Mouse (Mus musculus) limb, embryonic 12.5 days (tissue): ENCODE data around the gene Cited1. TPM values are rescaled to one million over a fixed set of nuclear protein-coding genes. Genes with fewer than 3 reads are reported as not detected.
"Not testable (repeated sequence)": the region's sequence is repeated elsewhere in the genome, so short reads cannot be mapped to it uniquely, and the experiment has no call there.

Source experiments
- ATAC-seq: fragments of 200-750 bp; cut with Nextera tagmentation; 2 replicates; pipeline ENCODE4 v1.8.0; 2017; ENCODE audit warnings: low read depth, moderate TSS enrichment; ENCODE audit not compliant: insufficient number of reproducible peaks, insufficient read depth, low FRiP score, low TSS enrichment
- H3K27ac ChIP-seq: fragments of 300-500 bp; sonication (generic); 2 replicates; pipeline ENCODE4 v1.5.1; 2016; ENCODE audit warnings: mild to moderate bottlenecking, moderate library complexity
- H3K27me3 ChIP-seq: fragments of 300-500 bp; sonication (generic); 2 replicates; pipeline ENCODE4 v1.6.1; 2016; ENCODE audit warnings: mild to moderate bottlenecking, moderate library complexity
- H3K36me3 ChIP-seq: fragments of 300-500 bp; sonication (generic); 2 replicates; pipeline ENCODE4 v1.6.1; 2016; ENCODE audit warnings: mild to moderate bottlenecking, moderate library complexity
- H3K4me1 ChIP-seq: fragments of 300-500 bp; sonication (generic); replicated peaks from 2 replicates; pipeline ENCODE4 v1.6.1; 2016
- H3K4me2 ChIP-seq: fragments of 300-500 bp; sonication (generic); 2 replicates; pipeline ENCODE4 v1.6.1; 2016; ENCODE audit warnings: mild to moderate bottlenecking, moderate library complexity
- H3K4me3 ChIP-seq: fragments of 300-500 bp; sonication (generic); replicated peaks from 2 replicates; pipeline ENCODE4 v1.5.1; 2016; ENCODE audit warnings: mild to moderate bottlenecking
- H3K9ac ChIP-seq: fragments of 300-500 bp; sonication (generic); replicated peaks from 2 replicates; pipeline ENCODE4 v1.6.1; 2016; ENCODE audit warnings: mild to moderate bottlenecking, moderate library complexity
- H3K9me3 ChIP-seq: fragments of 300-500 bp; sonication (generic); 2 replicates; pipeline ENCODE4 v1.6.1; 2016; ENCODE audit warnings: mild to moderate bottlenecking, moderate library complexity
- WGBS: fragments of 180-500 bp; shearing (Covaris S2); methylation state at CpG from one replicate; pipeline ENCODE4 v1.1.7; 2016; 5-methylcytosine and 5-hydroxymethylcytosine counted together
- microRNA-seq: library from miRNA; unstranded; fragments of <30 nt; microRNA quantifications from one replicate; pipeline ENCODE4, GENCODE M21; 2017
- polyA plus RNA-seq: library from polyadenylated mRNA; unstranded; fragments of >200 nt; fragmentation: Nextera tagmentation; extraction: Ambion mirVana; gene quantifications from 2 replicates; pipeline ENCODE4 v1.2.1, GENCODE M21; 2016

Cited1 gene
- polyA plus RNA-seq, 1 experiment from 2014 or later, result 40.0 TPM

DNA sequence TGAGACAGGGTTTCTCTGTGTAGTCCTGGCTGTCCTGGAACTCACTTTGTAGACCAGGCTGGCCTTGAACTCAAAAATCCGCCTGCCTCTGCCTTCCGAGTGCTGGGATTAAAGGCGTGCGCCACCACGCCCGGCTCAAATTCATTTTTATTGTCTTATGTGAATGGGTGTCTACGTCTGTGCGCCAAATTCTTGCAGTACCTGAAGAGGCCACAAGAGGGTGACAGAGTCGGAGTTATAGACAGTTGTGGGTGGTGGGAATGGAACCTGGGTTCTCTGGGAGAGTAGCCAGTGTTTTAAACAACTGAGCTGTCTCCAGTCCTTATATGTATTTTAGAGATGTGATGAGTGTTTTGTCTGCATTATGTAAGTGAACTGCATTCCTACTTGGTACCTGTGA is 36.6 kb downstream of the Cited1 start:
- H3K4me1 ChIP-seq, H3K36me3 ChIP-seq, ATAC-seq, H3K4me2 ChIP-seq, H3K9me3 ChIP-seq, H3K27me3 ChIP-seq, H3K9ac ChIP-seq, H3K4me3 ChIP-seq, H3K27ac ChIP-seq: not testable (repeated sequence)
- 43% methylated on average over 9 of the region's 9 CpGs for WGBS

Small RNA genes within 50 kb of the gene (microRNA-seq; reads per million reads assigned to microRNA genes)
- gene Gm26318, result not detected

Other genes with a start within 250 kb of the Cited1 start
- gene Rtl5, start 180.9 kb downstream of the Cited1 start, polyA plus RNA-seq, result 3.1 and 3.2 TPM in 2 replicates
- gene Pin4, start 132.7 kb downstream of the Cited1 start, polyA plus RNA-seq, result 69.9 and 73.6 TPM in 2 replicates
- 18.7 and 20.0 TPM in 2 replicates for gene Ercc6l, start 95.1 kb downstream of the Cited1 start, polyA plus RNA-seq
- gene Rps4x, start 62.8 kb downstream of the Cited1 start, polyA plus RNA-seq, result 696 and 697 TPM in 2 replicates